Mouse (Mus musculus) kidney, embryonic 16.5 days (tissue): ENCODE measurements at regions not wholly inside any gene's neighbourhood (a gene's known extent, or its start where the extent isn't known, plus 50 kb on each side); places are given as distances from the start of the nearest gene placed in this dataset.

Experiments used
- ATAC-seq: fragments of 200-750 bp; cut with Nextera tagmentation; 2 replicates; pipeline ENCODE4 v1.8.0; 2017; ENCODE audit warnings: moderate TSS enrichment; ENCODE audit not compliant: low FRiP score, low TSS enrichment
- H3K27ac ChIP-seq: fragments of 300-500 bp; sonication (generic); 2 replicates; pipeline ENCODE4 v1.5.1; 2014; ENCODE audit warnings: low read length
- H3K27me3 ChIP-seq: fragments of 300-500 bp; sonication (generic); 2 replicates; pipeline ENCODE4 v1.6.1; 2014; ENCODE audit warnings: low read length, control low read depth, mixed read lengths; ENCODE audit not compliant: insufficient read depth
- H3K36me3 ChIP-seq: fragments of 300-500 bp; sonication (generic); 2 replicates; pipeline ENCODE4 v1.6.1; 2014; ENCODE audit warnings: low read length, control low read depth, mixed read lengths; ENCODE audit not compliant: insufficient read depth
- H3K4me1 ChIP-seq: fragments of 300-500 bp; sonication (generic); 2 replicates; pipeline ENCODE4 v1.6.1; 2014; ENCODE audit warnings: low read length, control low read depth, mixed read lengths; ENCODE audit not compliant: insufficient read depth
- H3K4me2 ChIP-seq: fragments of 300-500 bp; sonication (generic); replicated peaks from 2 replicates; pipeline ENCODE4 v1.6.1; 2014; ENCODE audit warnings: low read depth, low read length
- H3K4me3 ChIP-seq: fragments of 300-500 bp; sonication (generic); 2 replicates; pipeline ENCODE4 v1.5.1; 2014; ENCODE audit warnings: mild to moderate bottlenecking, low read length
- H3K9ac ChIP-seq: fragments of 300-500 bp; sonication (generic); replicated peaks from 2 replicates; pipeline ENCODE4 v1.6.1; 2014; ENCODE audit warnings: low read length
- H3K9me3 ChIP-seq: fragments of 300-500 bp; sonication (generic); 2 replicates; pipeline ENCODE4 v1.6.1; 2016; ENCODE audit warnings: low read length, control low read depth
- whole genome bisulfite sequencing: fragments of 180-500 bp; shearing (Covaris S2); extraction: QIAGEN DNeasy Blood & Tissue Kit; methylation state at CpG from one replicate; pipeline ENCODE4 v1.1.7; 2014; 5-methylcytosine and 5-hydroxymethylcytosine counted together

- no peaks in the 10 kb centered on the region for H3K9me3 ChIP-seq
- no peaks in the 10 kb centered on the region for H3K4me1 ChIP-seq
- no peak for ATAC-seq
- H3K27me3 ChIP-seq = no peaks in the 10 kb centered on the region
- no peak overlapping the region for H3K9ac ChIP-seq
- H3K4me3 ChIP-seq = no peak overlapping the region
- 59% methylated on average over 5 of the region's 5 CpGs for WGBS
- no peak overlapping the region for H3K27ac ChIP-seq
- no peaks in the 10 kb centered on the region for H3K36me3 ChIP-seq
- no peak overlapping the region for H3K4me2 ChIP-seq
Measured at GRCm38 (mm10) chr1:42070064-42070463, 625.5 kb upstream of the Pou3f3 start.

- no peak overlapping the region for H3K27ac ChIP-seq
- 60% methylated on average over 2 of the region's 2 CpGs for WGBS
- no peaks in the 10 kb centered on the region for H3K4me1 ChIP-seq
- no peak overlapping the region for H3K4me3 ChIP-seq
- no peak for ATAC-seq
- H3K27me3 ChIP-seq = no peaks in the 10 kb centered on the region
- no peaks in the 10 kb centered on the region for H3K36me3 ChIP-seq
- no peak overlapping the region for H3K9ac ChIP-seq
- no peak overlapping the region for H3K4me2 ChIP-seq
- no peaks in the 10 kb centered on the region for H3K9me3 ChIP-seq
Measured at GRCm38 (mm10) chr1:42096026-42096425, 599.5 kb upstream of the Pou3f3 start.

- Histone ChIP-seq H3K27me3 (no peaks in the 10 kb centered on the region), H3K9ac (no peak overlapping the region), H3K4me2 (no peak overlapping the region), H3K4me3 (no peak overlapping the region), H3K9me3 (no peaks in the 10 kb centered on the region), H3K4me1 (no peaks in the 10 kb centered on the region), H3K36me3 (no peaks in the 10 kb centered on the region), H3K27ac (no peak overlapping the region)
- 89% methylated on average over 2 of the region's 2 CpGs for WGBS
- ATAC-seq = no peak
Measured at GRCm38 (mm10) chr1:42098580-42098979, 597.0 kb upstream of the Pou3f3 start.

DNA sequence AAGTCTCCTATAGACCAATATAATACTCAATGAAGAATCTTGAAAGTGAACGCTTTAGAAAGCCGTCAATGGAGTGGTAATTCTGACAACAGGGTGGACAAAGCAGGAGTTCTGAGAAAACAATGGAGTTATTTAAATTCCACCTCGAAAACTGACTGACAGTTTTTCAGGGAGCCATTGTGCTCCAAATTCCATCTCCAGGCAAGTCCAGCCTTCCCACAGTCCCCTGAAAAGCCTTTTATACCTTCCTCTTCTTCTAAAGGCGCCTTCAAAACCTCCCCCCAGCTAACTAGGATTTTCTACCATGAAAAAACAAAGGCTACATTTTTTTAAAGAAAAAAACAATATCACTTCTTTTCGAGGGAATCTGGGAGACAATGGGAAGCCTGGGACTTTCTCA, 588.0 kb upstream of the Pou3f3 start:
- H3K4me2 ChIP-seq = no peak overlapping the region
- WGBS = 65% methylated on average over 5 of the region's 5 CpGs
- no peaks in the 10 kb centered on the region for H3K4me1 ChIP-seq
- no peak overlapping the region for H3K27ac ChIP-seq
- no peaks in the 10 kb centered on the region for H3K36me3 ChIP-seq
- no peaks in the 10 kb centered on the region for H3K27me3 ChIP-seq
- H3K9ac ChIP-seq = no peak overlapping the region
- H3K4me3 ChIP-seq = no peak overlapping the region
- no peaks in the 10 kb centered on the region for H3K9me3 ChIP-seq
- ATAC-seq = no peak

DNA sequence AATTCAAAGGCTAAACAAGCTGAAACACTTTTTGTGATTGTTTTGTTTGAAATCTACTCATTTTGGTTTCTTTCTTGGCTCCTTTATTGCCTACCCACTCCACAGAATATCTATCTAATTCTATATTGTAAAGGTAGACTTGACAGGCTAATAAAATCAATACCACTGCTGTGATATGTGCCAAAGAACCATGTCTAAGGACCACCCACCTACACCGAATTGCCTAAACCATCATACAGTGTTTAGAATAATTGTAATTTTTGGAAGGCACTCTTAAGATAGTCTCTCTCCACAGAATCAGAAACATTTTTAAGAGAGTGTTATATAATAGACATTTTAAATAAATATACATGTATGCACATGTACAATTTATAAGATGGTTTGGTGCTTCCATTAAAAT, 587.6 kb upstream of the Pou3f3 start:
- H3K4me1 ChIP-seq = no peaks in the 10 kb centered on the region
- H3K4me3 ChIP-seq = no peak overlapping the region
- H3K9ac ChIP-seq = no peak overlapping the region
- no peak overlapping the region for H3K27ac ChIP-seq
- no peak overlapping the region for H3K4me2 ChIP-seq
- WGBS = 85% methylated on average over 1 of the region's 1 CpGs
- H3K36me3 ChIP-seq = no peaks in the 10 kb centered on the region
- no peaks in the 10 kb centered on the region for H3K9me3 ChIP-seq
- ATAC-seq = no peak
- no peaks in the 10 kb centered on the region for H3K27me3 ChIP-seq

DNA sequence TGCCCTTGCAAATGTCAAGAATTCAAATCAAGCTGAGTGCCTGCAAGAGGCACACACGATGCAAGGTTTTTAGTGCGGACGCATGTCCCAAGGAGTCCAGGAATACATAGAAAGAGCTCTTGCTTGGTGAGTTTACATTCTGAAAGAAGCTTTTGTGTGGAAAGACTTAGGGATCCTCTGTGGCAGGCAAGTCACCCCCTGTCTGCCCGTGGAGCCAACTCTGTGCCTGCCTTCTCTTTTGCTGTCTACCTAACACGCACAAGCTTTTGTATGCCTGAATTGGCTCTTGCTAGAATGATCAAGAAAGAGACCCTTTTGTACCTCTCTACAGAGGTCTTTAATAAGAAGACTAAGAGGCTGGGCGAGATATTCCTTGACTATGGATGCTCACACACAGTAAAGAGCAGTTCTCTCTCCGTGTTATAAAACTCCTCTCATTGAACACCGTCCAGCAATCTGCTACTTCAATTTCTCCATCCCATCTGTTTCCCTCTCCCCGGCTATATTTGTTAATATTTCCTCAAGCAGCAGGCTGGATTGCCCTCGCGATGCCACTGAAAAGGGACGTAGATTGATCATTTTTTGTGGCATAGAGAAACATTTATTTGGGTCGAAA, 543.3 kb upstream of the Pou3f3 start:
- Histone ChIP-seq H3K4me2 (no peak overlapping the region), H3K9me3 (0 out of 2 replicates have a peak, but pooled peaks cover 6% of the 10 kb centered on the region), H3K9ac (no peak overlapping the region), H3K36me3 (no peaks in the 10 kb centered on the region), H3K4me1 (no peaks in the 10 kb centered on the region), H3K27me3 (no peaks in the 10 kb centered on the region), H3K27ac (no peak overlapping the region), H3K4me3 (no peak overlapping the region)
- no peak for ATAC-seq
- WGBS = 90% methylated on average over 13 of the region's 13 CpGs

GRCm38 (mm10) chr1:42152916-42153315, 542.7 kb upstream of the Pou3f3 start:
- Histone ChIP-seq H3K27me3 (no peaks in the 10 kb centered on the region), H3K9me3 (0 out of 2 replicates have a peak, but pooled peaks cover 6% of the 10 kb centered on the region), H3K9ac (no peak overlapping the region), H3K4me2 (no peak overlapping the region), H3K27ac (no peak overlapping the region), H3K4me1 (no peaks in the 10 kb centered on the region), H3K36me3 (no peaks in the 10 kb centered on the region), H3K4me3 (no peak overlapping the region)
- no peak for ATAC-seq
- whole genome bisulfite sequencing = 63% methylated on average over 3 of the region's 3 CpGs

DNA sequence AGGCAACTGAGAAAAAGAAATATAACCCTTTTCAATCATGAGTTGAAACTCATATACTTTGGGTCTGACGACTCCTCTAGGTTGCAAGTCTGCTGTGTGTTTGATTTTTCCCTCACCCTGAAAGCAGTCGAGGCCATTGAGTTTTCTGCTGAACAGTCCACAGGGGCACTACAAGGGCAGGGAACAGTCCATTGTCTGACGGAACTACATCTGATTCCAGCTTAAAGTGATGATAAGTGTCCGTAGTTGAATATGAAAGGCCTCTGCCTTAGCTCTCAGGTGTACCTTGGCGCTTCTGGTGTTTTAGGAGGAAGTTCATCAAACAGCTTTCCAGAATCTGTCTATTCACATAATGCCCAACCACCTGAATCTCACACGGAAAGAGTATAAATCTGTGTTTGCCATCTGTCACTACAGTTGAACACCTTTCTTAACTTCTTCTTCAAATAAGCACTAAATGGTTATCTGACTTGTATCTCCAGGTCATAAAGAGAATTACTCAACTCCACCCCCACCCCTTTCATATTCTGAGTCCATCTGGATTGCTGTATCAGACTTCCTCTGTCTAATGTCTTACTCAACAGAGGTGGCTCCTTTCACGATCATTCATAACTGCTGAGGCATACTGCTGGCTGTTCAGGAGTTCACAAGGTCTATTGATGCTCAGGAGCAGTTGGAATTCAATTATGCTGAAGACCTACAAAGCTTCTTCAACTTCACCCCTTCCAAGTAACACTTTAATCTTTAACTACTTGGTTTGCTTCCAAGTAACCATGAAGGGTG, 527.6 kb upstream of the Pou3f3 start:
- Histone ChIP-seq H3K27ac (no peak overlapping the region), H3K4me1 (no peaks in the 10 kb centered on the region), H3K36me3 (no peaks in the 10 kb centered on the region), H3K27me3 (no peaks in the 10 kb centered on the region), H3K9me3 (no peaks in the 10 kb centered on the region), H3K9ac (no peak overlapping the region), H3K4me2 (no peak overlapping the region), H3K4me3 (no peak overlapping the region)
- ATAC-seq = no peak
- WGBS = 81% methylated on average over 7 of the region's 7 CpGs

DNA sequence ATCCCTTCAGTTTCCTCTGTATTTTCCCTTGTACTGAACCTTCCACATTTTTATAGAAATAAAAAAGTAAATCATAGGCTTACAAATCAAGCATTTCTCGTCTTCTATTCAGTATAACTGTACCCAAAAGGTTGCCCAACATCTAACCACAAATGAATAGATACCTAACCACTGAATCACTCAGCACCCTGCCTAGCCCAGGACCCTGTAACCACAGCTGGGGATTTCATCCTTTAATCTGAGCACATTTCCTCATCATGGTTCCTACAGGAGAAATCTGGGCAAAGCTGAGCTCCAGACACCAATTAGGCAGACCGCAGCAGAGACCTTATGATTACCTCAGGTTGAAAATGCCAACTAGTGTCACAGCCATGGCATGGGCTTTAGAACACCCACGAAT, 526.1 kb upstream of the Pou3f3 start:
- Histone ChIP-seq H3K36me3 (no peaks in the 10 kb centered on the region), H3K4me1 (no peaks in the 10 kb centered on the region), H3K27me3 (no peaks in the 10 kb centered on the region), H3K9ac (no peak overlapping the region), H3K9me3 (no peaks in the 10 kb centered on the region), H3K4me2 (no peak overlapping the region), H3K27ac (no peak overlapping the region), H3K4me3 (no peak overlapping the region)
- ATAC-seq = no peak
- 85% methylated on average over 3 of the region's 3 CpGs for WGBS

GRCm38 (mm10) chr1:42186295-42186694, 509.3 kb upstream of the Pou3f3 start:
- H3K9ac ChIP-seq = no peak overlapping the region
- H3K36me3 ChIP-seq = no peaks in the 10 kb centered on the region
- no peaks in the 10 kb centered on the region for H3K9me3 ChIP-seq
- H3K27ac ChIP-seq = no peak overlapping the region
- H3K4me3 ChIP-seq = no peak overlapping the region
- no peaks in the 10 kb centered on the region for H3K27me3 ChIP-seq
- H3K4me1 ChIP-seq = no peaks in the 10 kb centered on the region
- ATAC-seq = no peak
- H3K4me2 ChIP-seq = no peak overlapping the region
